ENCODE assay signal across 16 mouse cellular contexts in the genomic region with DNA sequence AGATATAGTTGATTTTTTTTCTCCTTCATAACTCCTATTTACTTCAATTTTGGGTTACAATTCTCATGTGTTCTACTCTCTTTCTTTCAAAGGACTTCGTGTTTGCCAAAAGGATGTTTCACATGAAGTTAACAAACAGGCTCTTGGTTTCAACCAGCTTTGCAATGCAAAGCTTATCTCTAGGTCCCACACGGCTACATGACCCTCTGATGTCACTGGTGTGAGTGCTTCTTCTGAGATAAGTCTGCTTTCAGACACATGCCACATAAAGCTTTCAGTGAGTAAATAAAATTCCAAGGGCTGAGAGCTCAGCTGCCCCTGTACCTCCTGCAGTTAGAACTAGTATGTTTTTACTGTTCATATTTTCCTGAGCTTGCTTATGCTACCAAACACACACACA. TPM values are rescaled to one million over a fixed set of nuclear protein-coding genes. Genes with fewer than 3 reads are reported as not detected.
A peak's percentile ranks its signal among the peaks of the same experiment; 100 is the strongest.
DNase-seq lines count a peak whose midpoint lies in the region; ATAC-seq lines count a peak whose summit lies in the region.
"Had no signal": no experiment of that assay in that cellular context is flagged by ENCODE, and none has a peak within 500 bp of the region (broad histone marks: within the 10 kb centered on the region; RNA-seq: fewer than 3 reads in every experiment).

No protein-coding gene starts in this region.

- no peaks in the 10 kb centered on the region for H3K36me3 ChIP-seq in heart, embryonic 10.5 days
- no peaks in the 10 kb centered on the region for H3K36me3 ChIP-seq in megakaryocyte, embryonic 14.5 days (replicated peaks; ENCODE audit: low read length)
- H3K36me3 ChIP-seq: embryonic facial prominence, embryonic 12.5 days had no signal

- H3K4me3 ChIP-seq in heart, embryonic 10.5 days: no peak overlapping the region
- H3K4me3 ChIP-seq in megakaryocyte, embryonic 14.5 days (replicated peaks): peak overlapping the region; percentile 88
- H3K4me3 ChIP-seq: embryonic facial prominence, embryonic 12.5 days; heart, adult 2 months; myocyte had no signal

- 25% methylated on average over 2 of the region's 2 CpGs for WGBS in heart, embryonic 10.5 days

- H3K27ac ChIP-seq in heart, embryonic 10.5 days: peak overlapping the region; percentile 79
- H3K27ac ChIP-seq: embryonic facial prominence, embryonic 12.5 days; heart, adult 2 months; hindbrain, postnatal 0 days had no signal

- no peaks in the 10 kb centered on the region for H3K27me3 ChIP-seq in heart, embryonic 10.5 days (ENCODE audit: insufficient read depth, poor library complexity, severe bottlenecking)
- H3K27me3 ChIP-seq in megakaryocyte, embryonic 14.5 days (replicated peaks): no peaks in the 10 kb centered on the region
- H3K27me3 ChIP-seq: embryonic facial prominence, embryonic 12.5 days had no signal

- DNase-seq in heart, embryonic 10.5 days (ENCODE audit: low spot score): peak; percentile 89
- DNase-seq in heart, postnatal 4 days: no peak
- DNase-seq in CD4-positive helper T cell, adult 2 months (ENCODE audit: low read depth, low spot score): peak; percentile 12
- no peak for DNase-seq in left cerebral cortex, adult 18-20 months (ENCODE audit: low spot score in 2 of 2)
- DNase-seq in layer of hippocampus, postnatal 36 days: no peak
- DNase-seq: adrenal gland, adult 2 months; cerebellum, adult 18-20 months; heart, adult 2 months; kidney, postnatal 36 days; lung, postnatal 4 days had no signal

- H3K4me1 ChIP-seq in heart, embryonic 10.5 days: peaks cover 31% of the 10 kb centered on the region
- H3K4me1 ChIP-seq in megakaryocyte, embryonic 14.5 days: peaks cover 76% of the 10 kb centered on the region
- H3K4me1 ChIP-seq: embryonic facial prominence, embryonic 12.5 days had no signal

- peak; percentile 18 to 57; a peak in 2 of 4 replicates for ATAC-seq in hematopoietic stem cell, adult 5-6 weeks (replicated peaks in 1 of 2; ENCODE audit: insufficient read depth in 1 of 2, low FRiP score in 2 of 2, low TSS enrichment in 1 of 2, low read depth in 1 of 2, poor library complexity in 2 of 2, severe bottlenecking in 2 of 2)
- no peak for ATAC-seq in frontal cortex, adult (ENCODE audit: low TSS enrichment)
- ATAC-seq: hindbrain, postnatal 0 days had no signal

- H3K9me3 ChIP-seq in heart, embryonic 10.5 days: no peaks in the 10 kb centered on the region
- no peaks in the 10 kb centered on the region for H3K9me3 ChIP-seq in megakaryocyte, embryonic 14.5 days
- H3K9me3 ChIP-seq: embryonic facial prominence, embryonic 12.5 days had no signal

RNA-seq across cellular contexts. Expression of a gene that starts 18.1 kb away (rescaled TPM):
- 23.4 and 26.1 TPM in 2 replicates for polyA plus RNA-seq in heart, embryonic 10.5 days (2016; fragmentation: Nextera tagmentation; extraction: Ambion mirVana)
- 10 to 100 TPM; 27.1 to 29.2 TPM for total RNA-seq in heart, postnatal 4 days (2021)
- total RNA-seq in hematopoietic stem cell, adult 5-6 weeks (2017): 141 TPM in 2 replicates
- polyA plus RNA-seq in megakaryocyte, embryonic 14.5 days (2012; ENCODE audit: insufficient read depth, low replicate concordance): 1.1 and 2.6 TPM in 2 replicates
- total RNA-seq in left cerebral cortex, adult 18-20 months (2021): 10 to 100 TPM; 32.6 to 38.2 TPM
- total RNA-seq in layer of hippocampus, postnatal 36 days (2021): 10 to 100 TPM; 32.2 to 38.1 TPM

Comparison
In these comparisons a context has a peak if more than half of its experiments do, and no peak if none do; other contexts are left out.
1. DNase-seq: peak in heart, embryonic 10.5 days (single experiment) and CD4-positive helper T cell, adult 2 months (single experiment); none in heart, postnatal 4 days (single experiment), left cerebral cortex, adult 18-20 months (0 of 2) and layer of hippocampus, postnatal 36 days (0 of 2).